Mouse (Mus musculus) CH12.LX (cell line): ENCODE measurements at regions not wholly inside any gene's neighbourhood (a gene's known extent, or its start where the extent isn't known, plus 50 kb on each side); places are given as distances from the start of the nearest gene placed in this dataset.

Source experiments
- DNase-seq: peaks from one replicate; pipeline ENCODE4 v3.0.0-alpha.2; 2013; ENCODE audit errors: extremely low read depth
- H3K27ac ChIP-seq: 2 replicates; pipeline ENCODE4 v1.5.1; 2012; ENCODE audit warnings: low read depth, mild to moderate bottlenecking, control low read depth, moderate library complexity; ENCODE audit not compliant: insufficient read depth
- H3K27me3 ChIP-seq: replicated peaks from 2 replicates; pipeline ENCODE3; 2012; ENCODE audit warnings: inconsistent platforms
- H3K36me3 ChIP-seq, 2 experiments: replicated peaks in 1 of 2; 2 replicates each; pipeline versions ENCODE3 to v1.6.1; 2012; ENCODE audit warnings: inconsistent platforms in 1 of 2, low read length in 1 of 2, mild to moderate bottlenecking in 1 of 2, mixed read lengths in 1 of 2, moderate library complexity in 1 of 2; ENCODE audit not compliant: control insufficient read depth in 1 of 2, insufficient read depth in 1 of 2
- H3K4me1 ChIP-seq, 2 experiments: 2 replicates each; pipeline ENCODE4 v1.6.1; 2012; ENCODE audit warnings: inconsistent platforms in 1 of 2, moderate library complexity in 1 of 2; ENCODE audit not compliant: insufficient read depth in 2 of 2, control insufficient read depth in 1 of 2
- H3K4me2 ChIP-seq: 2 replicates; pipeline ENCODE4 v1.6.1; 2012; ENCODE audit warnings: low read depth, mild to moderate bottlenecking, control low read depth; ENCODE audit not compliant: poor library complexity, insufficient read depth, severe bottlenecking
- H3K4me3 ChIP-seq, 3 experiments: fragments of 150-350 bp in 1 of 3; sonication (generic) in 1 of 3; replicated peaks in 1 of 3; 2 replicates each; pipeline versions ENCODE3 to v1.5.1; 2011 to 2012; ENCODE audit warnings: low read depth in 2 of 3, low read length in 2 of 3, mild to moderate bottlenecking in 2 of 3, moderate library complexity in 2 of 3, control low read depth in 1 of 3, improper control_type of control experiment in 1 of 3, inconsistent platforms in 1 of 3, mixed read lengths in 1 of 3; ENCODE audit not compliant: poor library complexity in 1 of 3
- H3K79me2 ChIP-seq: replicated peaks from 2 replicates; pipeline ENCODE4 v1.6.1; 2012; ENCODE audit warnings: mild to moderate bottlenecking, moderate library complexity; ENCODE audit not compliant: control insufficient read depth, poor library complexity, insufficient read depth, severe bottlenecking; ENCODE audit errors: extremely low read depth
- H3K9ac ChIP-seq: 2 replicates; pipeline ENCODE4 v1.6.1; 2012; ENCODE audit warnings: low read depth, mild to moderate bottlenecking, control low read depth, moderate library complexity; ENCODE audit not compliant: insufficient read depth
- H3K9me3 ChIP-seq: replicated peaks from 2 replicates; pipeline ENCODE3; 2012; ENCODE audit warnings: low read length, inconsistent platforms, mixed read lengths
- BHLHE40 ChIP-seq: IDR thresholded peaks from 2 replicates; pipeline ENCODE4 v1.6.1; 2011; ENCODE audit warnings: mild to moderate bottlenecking, low read depth, low read length, improper control_type of control experiment
- CHD1 ChIP-seq: IDR thresholded peaks from 2 replicates; pipeline ENCODE4 v1.6.1; 2012; ENCODE audit warnings: low read depth, low read length, improper control_type of control experiment, inconsistent platforms
- CTCF ChIP-seq, 2 experiments: IDR thresholded peaks in 1 of 2; conservative IDR thresholded peaks in 1 of 2; 2 replicates each; pipeline ENCODE4 v1.5.1; 2011 to 2012; ENCODE audit warnings: low read depth in 2 of 2, low read length in 2 of 2, improper control_type of control experiment in 1 of 2, inconsistent platforms in 1 of 2, mild to moderate bottlenecking in 1 of 2, moderate library complexity in 1 of 2
- EP300 ChIP-seq: IDR thresholded peaks from 2 replicates; pipeline ENCODE4 v1.6.1; 2011; ENCODE audit warnings: low read length, improper control_type of control experiment
- ETS1 ChIP-seq: conservative IDR thresholded peaks from 2 replicates; pipeline ENCODE4 v1.6.1; 2012; ENCODE audit warnings: low read depth, mild to moderate bottlenecking, inconsistent platforms, low read length, improper control_type of control experiment, moderate library complexity
- JUND ChIP-seq: conservative IDR thresholded peaks from 2 replicates; pipeline ENCODE4 v1.6.1; 2011; ENCODE audit warnings: low read depth, low read length, improper control_type of control experiment
- KAT2A ChIP-seq: IDR thresholded peaks from 2 replicates; pipeline ENCODE4 v1.6.1; 2012; ENCODE audit warnings: low read length, improper control_type of control experiment, inconsistent platforms; ENCODE audit not compliant: insufficient replicate concordance
- MAFK ChIP-seq: IDR thresholded peaks from 2 replicates; pipeline ENCODE4 v1.6.1; 2011; ENCODE audit warnings: low read length, improper control_type of control experiment; ENCODE audit not compliant: insufficient replicate concordance
- MAX ChIP-seq: IDR thresholded peaks from 2 replicates; pipeline ENCODE4 v1.6.1; 2011; ENCODE audit warnings: low read length, improper control_type of control experiment
- MEF2A ChIP-seq: IDR thresholded peaks from 2 replicates; pipeline ENCODE4 v1.6.1; 2014; ENCODE audit warnings: low read depth, mild to moderate bottlenecking, inconsistent platforms, low read length, improper control_type of control experiment, borderline replicate concordance
- MYC ChIP-seq: IDR thresholded peaks from 2 replicates; pipeline ENCODE4 v1.6.1; 2011; ENCODE audit warnings: low read depth, mild to moderate bottlenecking, improper control_type of control experiment, low read length
- NELFE ChIP-seq: IDR thresholded peaks from 2 replicates; pipeline ENCODE4 v1.6.1; 2011; ENCODE audit warnings: low read depth, low read length, improper control_type of control experiment
- NRF1 ChIP-seq: IDR thresholded peaks from 2 replicates; pipeline ENCODE4 v1.6.1; 2014; ENCODE audit warnings: low read depth, mild to moderate bottlenecking, inconsistent platforms, low read length, improper control_type of control experiment, moderate library complexity
- PAX5 ChIP-seq: IDR thresholded peaks from 2 replicates; pipeline ENCODE4 v1.6.1; 2012; ENCODE audit warnings: low read length, inconsistent platforms, mixed read lengths
- RAD21 ChIP-seq: IDR thresholded peaks from 2 replicates; pipeline ENCODE4 v1.6.1; 2011; ENCODE audit warnings: low read depth, mild to moderate bottlenecking, low read length, improper control_type of control experiment, moderate library complexity
- SMC3 ChIP-seq: IDR thresholded peaks from 2 replicates; pipeline ENCODE4 v1.6.1; 2011; ENCODE audit warnings: low read depth, low read length, improper control_type of control experiment
- TBP ChIP-seq: conservative IDR thresholded peaks from 2 replicates; pipeline ENCODE4 v1.6.1; 2011; ENCODE audit warnings: low read depth, low read length, improper control_type of control experiment
- TCF12 ChIP-seq: IDR thresholded peaks from 2 replicates; pipeline ENCODE4 v1.6.1; 2014; ENCODE audit warnings: low read depth, mild to moderate bottlenecking, inconsistent platforms, low read length, improper control_type of control experiment
- UBTF ChIP-seq: IDR thresholded peaks from 2 replicates; pipeline ENCODE4 v1.6.1; 2012; ENCODE audit warnings: low read depth, mild to moderate bottlenecking, inconsistent platforms, low read length, improper control_type of control experiment, moderate library complexity
- USF1 ChIP-seq: IDR thresholded peaks from 2 replicates; pipeline ENCODE4 v1.6.1; 2014; ENCODE audit warnings: low read depth, mild to moderate bottlenecking, inconsistent platforms, low read length, improper control_type of control experiment
- USF2 ChIP-seq: conservative IDR thresholded peaks from 2 replicates; pipeline ENCODE4 v1.6.1; 2011; ENCODE audit warnings: low read depth, low read length, improper control_type of control experiment
- ZKSCAN1 ChIP-seq: IDR thresholded peaks from 2 replicates; pipeline ENCODE4 v1.6.1; 2012; ENCODE audit warnings: low read depth, inconsistent platforms, low read length, improper control_type of control experiment, borderline replicate concordance
- dilution Hi-C: fragments of 300-500 bp; cut with MboI; formaldehyde crosslinking; loops from 2 replicates; pipeline ENCODE4 v1.14.3; 2020; ENCODE audit warnings: low sequenced_read_pairs; ENCODE audit not compliant: extremely low pct_unique_long_range_greater_than_20kb, extremely low pct_ligation_motif_present
- in situ Hi-C: fragments of 300-500 bp; cut with MboI; formaldehyde crosslinking; loops from 3 replicates; pipeline ENCODE4 v1.14.3; 2019; ENCODE audit warnings: low sequenced_read_pairs, low pct_ligation_motif_present, low pct_unique_long_range_greater_than_20kb, mixed read lengths

GRCm38 (mm10) chr15:15120109-15120508 lies 1608.4 kb upstream of the Cdh9 start:
- no peak for DNase-seq
- no peak for TF ChIP-seq EP300
- TF ChIP-seq RAD21: no peak
- TF ChIP-seq NELFE: no peak
- TF ChIP-seq KAT2A: no peak
- no peak for TF ChIP-seq NRF1
- no peak for TF ChIP-seq ETS1
- no peak for TF ChIP-seq BHLHE40
- no peak for TF ChIP-seq CHD1
- no peak for TF ChIP-seq UBTF
- TF ChIP-seq MEF2A: no peak
- TF ChIP-seq ZKSCAN1: no peak
- no peak for TF ChIP-seq TCF12
- TF ChIP-seq MYC: no peak
- dilution Hi-C loops: no loop called here
- H3K4me3 ChIP-seq: no peak overlapping the region
- H3K79me2 ChIP-seq: no peaks in the 10 kb centered on the region
- no peak overlapping the region for H3K4me2 ChIP-seq
- H3K27me3 ChIP-seq: no peaks in the 10 kb centered on the region
- H3K9ac ChIP-seq: no peak overlapping the region
- H3K4me1 ChIP-seq: no peaks in the 10 kb centered on the region
- in situ Hi-C loops: no loop called here
- H3K9me3 ChIP-seq: peaks cover 23% of the 10 kb centered on the region
- H3K36me3 ChIP-seq: no peaks in the 10 kb centered on the region
- no peak overlapping the region for H3K27ac ChIP-seq

- Histone ChIP-seq H3K36me3 (no peaks in the 10 kb centered on the region), H3K27ac (no peak overlapping the region), H3K9me3 (peaks cover 16% of the 10 kb centered on the region), H3K4me1 (no peaks in the 10 kb centered on the region), H3K4me3 (no peak overlapping the region), H3K9ac (no peak overlapping the region), H3K79me2 (no peaks in the 10 kb centered on the region), H3K4me2 (no peak overlapping the region), H3K27me3 (no peaks in the 10 kb centered on the region)
- in situ Hi-C loops: no loop called here
- dilution Hi-C loops: no loop called here
- no peak for DNase-seq
- TF ChIP-seq SMC3: no peak
- TF ChIP-seq USF2: no peak
- no peak for TF ChIP-seq MAX
Measured at GRCm38 (mm10) chr15:15148791-15149190, 1579.8 kb upstream of the Cdh9 start.

- no peaks in the 10 kb centered on the region for H3K79me2 ChIP-seq
- no peak overlapping the region for H3K27ac ChIP-seq
- H3K27me3 ChIP-seq: no peaks in the 10 kb centered on the region
- H3K36me3 ChIP-seq: no peaks in the 10 kb centered on the region
- no peaks in the 10 kb centered on the region for H3K4me1 ChIP-seq
- TF ChIP-seq NRF1 (no peak), JUND (no peak), RAD21 (no peak), ETS1 (no peak), PAX5 (no peak), CTCF (conservative IDR thresholded peaks at IDR 0.05 in 1 of 2, IDR thresholded peaks at IDR 0.05 in 1 of 2; ENCODE audit: low read depth in 2 of 2, low read length in 2 of 2) (no peak), NELFE (no peak), MAFK (no peak), USF1 (no peak), TBP (no peak)
- TF ChIP-seq, all 38 proteins: peak for 0
- in situ Hi-C loops: no loop called here
- DNase-seq: no peak
- Histone ChIP-seq H3K4me2 (no peak overlapping the region), H3K4me3 (no peak overlapping the region), H3K9ac (no peak overlapping the region), H3K9me3 (peaks cover 20% of the 10 kb centered on the region)
- dilution Hi-C loops: no loop called here
Measured at GRCm38 (mm10) chr15:15155422-15155821, 1573.1 kb upstream of the Cdh9 start.
